Mouse (Mus musculus) midbrain, embryonic 15.5 days (tissue): ENCODE measurements around the gene Abca8a. TPM values are rescaled to one million over a fixed set of nuclear protein-coding genes. Genes with fewer than 3 reads are reported as not detected.

ENCODE experiments used
- polyA plus RNA-seq: library from polyadenylated mRNA; unstranded; fragments of >200 nt; fragmentation: Nextera tagmentation; extraction: Ambion mirVana; gene quantifications from 2 replicates; pipeline ENCODE4 v1.2.1, GENCODE M21; 2015

The Abca8a gene
- polyA plus RNA-seq, 1 experiment from 2014 or later, result 0.97 TPM

Other genes starting within 250 kb of the Abca8a start
- 1.5 and 1.8 TPM in 2 replicates for gene Abca8b, start 100.1 kb downstream of the Abca8a start, polyA plus RNA-seq
- gene Abca9, start 72.2 kb upstream of the Abca8a start, polyA plus RNA-seq, result 3.6 and 4.2 TPM in 2 replicates
- gene Abca6, start 155.8 kb upstream of the Abca8a start, polyA plus RNA-seq, result 0.14 and 0.17 TPM in 2 replicates
- 9.4 and 9.6 TPM in 2 replicates for gene Abca5, start 241.7 kb upstream of the Abca8a start, polyA plus RNA-seq